Mouse (Mus musculus): ENCODE measurements around the gene Gm49321. TPM values are rescaled to one million over a fixed set of nuclear protein-coding genes. Genes with fewer than 3 reads are reported as not detected.

The Gm49321 gene
- total RNA-seq, 2 experiments from 2014 or later, result 12.7 to 13.8 TPM

DNA sequence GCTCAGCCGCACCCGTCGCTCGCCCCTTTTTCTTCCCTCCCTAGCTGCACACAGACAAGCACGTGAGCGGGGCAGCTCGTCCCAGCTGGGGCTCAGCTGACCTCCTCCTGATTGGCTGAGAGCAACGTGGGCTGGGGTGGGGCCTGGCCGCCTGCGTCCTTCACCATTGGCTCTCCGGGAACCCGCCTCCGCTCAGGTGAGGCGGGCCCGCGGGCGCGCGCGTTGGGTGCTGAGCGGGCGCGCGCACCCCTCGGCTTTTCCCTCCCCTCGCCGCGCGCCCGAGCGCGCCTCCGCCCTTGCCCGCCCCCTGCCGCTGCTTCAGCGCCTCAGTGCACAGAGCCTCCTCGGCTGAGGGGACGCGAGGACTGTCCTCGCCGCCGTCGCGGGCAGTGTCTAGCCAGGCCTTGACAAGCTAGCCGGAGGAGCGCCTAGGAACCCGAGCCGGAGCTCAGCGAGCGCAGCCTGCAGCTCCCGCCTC is 29.7 kb upstream of the Gm49321 start:
- H3K4me3 ChIP-seq, result peak overlapping the region; percentile 97
- peak; percentile 97 for DNase-seq (ENCODE audit: low spot score in 2 of 2)
- peak; percentile 69 for TF ChIP-seq CTCF (conservative IDR thresholded peaks at IDR 0.05)
- peak overlapping the region; percentile 99 for H3K27ac ChIP-seq

DNA sequence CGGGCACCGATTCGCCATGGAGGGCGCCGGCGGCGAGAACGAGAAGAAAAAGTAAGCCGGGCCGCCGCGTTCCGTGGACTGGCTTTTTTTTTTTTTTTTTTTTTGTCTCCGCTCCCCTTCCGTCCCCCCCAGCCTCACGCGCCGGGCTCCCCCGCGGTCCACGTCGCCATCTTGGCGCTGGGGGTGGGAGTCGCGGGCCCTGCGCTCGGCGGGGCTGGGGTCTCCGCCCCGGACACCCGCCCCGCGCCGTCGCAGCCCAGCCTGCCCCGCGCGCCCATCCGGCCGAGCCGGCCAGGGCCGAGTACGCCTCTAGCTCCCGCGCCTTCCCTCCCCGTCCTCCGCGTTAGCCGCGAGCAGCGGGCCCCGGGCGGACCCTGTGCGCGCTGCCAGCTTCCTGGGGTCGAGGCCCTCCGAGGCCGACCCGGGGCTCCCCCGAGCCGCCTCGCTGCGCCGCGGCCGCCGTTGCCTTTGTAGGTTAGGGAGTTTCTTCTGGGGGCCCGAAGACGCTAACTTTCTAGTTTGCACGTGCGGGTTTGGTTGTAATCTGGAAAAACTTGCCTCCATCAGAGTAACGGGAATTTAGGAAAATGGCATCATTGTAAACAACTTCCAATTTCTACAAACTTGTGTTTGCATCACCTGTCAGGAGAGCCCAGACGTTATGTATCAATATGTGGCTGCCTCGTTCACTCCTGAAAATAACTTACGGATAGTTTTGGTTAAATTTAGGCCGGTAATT is 29.0 kb upstream of the Gm49321 start:
- H3K27ac ChIP-seq, result peak overlapping the region; percentile 99
- H3K4me3 ChIP-seq, result peak overlapping the region; percentile 97
- no peak for TF ChIP-seq CTCF (conservative IDR thresholded peaks at IDR 0.05)
- peak; percentile 27 to 50 for DNase-seq (ENCODE audit: low spot score in 2 of 2)

DNA sequence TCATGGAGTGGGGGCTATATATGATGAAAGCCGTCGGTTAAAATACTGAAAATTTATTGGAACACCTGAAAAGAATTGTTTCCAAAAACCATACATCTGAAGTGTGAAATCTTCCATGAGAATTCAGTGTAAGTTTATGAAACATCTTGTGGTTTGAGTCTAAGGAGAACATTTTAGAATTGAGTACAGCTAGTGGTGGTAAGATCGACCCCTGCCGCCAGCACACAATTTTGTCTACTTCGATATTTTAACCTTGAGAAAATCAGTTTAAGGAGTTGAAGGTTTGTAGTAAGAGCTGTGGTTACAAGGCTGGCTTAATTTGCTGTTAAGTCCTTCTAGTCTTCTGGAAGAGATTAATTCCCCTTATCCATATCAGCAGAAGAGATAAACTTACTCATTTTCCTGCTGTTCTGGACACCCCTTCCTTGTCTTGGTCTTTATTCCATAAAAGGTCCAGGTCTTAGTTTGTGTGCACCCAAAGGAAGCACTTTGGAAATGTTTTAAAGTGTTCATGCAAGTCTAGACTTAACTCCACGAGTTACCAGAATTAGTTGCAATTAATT is 28.4 kb upstream of the Gm49321 start:
- no peak for DNase-seq (ENCODE audit: low spot score in 2 of 2)
- 0 out of 2 replicates have a peak, but pooled peaks have one; percentile 9 for TF ChIP-seq CTCF (conservative IDR thresholded peaks at IDR 0.05)
- Histone ChIP-seq H3K27ac (peak overlapping the region; percentile 99), H3K4me3 (peak overlapping the region; percentile 97)

DNA sequence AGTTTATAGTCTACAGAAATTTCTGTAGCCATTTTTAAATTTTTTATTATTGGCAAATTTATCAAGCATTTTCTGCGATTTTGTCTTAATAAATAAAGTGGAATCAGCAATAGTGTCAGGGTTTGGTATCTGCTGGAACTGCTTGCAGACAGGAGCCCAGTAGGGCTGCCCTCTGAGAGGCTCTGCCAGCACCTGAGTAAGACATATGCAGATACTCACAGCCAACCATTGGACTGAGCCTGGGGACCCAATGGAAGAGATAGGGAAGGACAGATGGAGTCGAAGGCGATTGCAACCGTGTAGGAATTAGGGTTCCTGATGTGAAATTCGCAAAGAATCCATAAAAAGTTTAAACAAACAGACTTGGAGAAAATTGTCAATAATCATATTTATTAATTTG is 19.0 kb upstream of the Gm49321 start:
- Histone ChIP-seq H3K27ac (no peak overlapping the region), H3K4me3 (no peak overlapping the region)
- TF ChIP-seq CTCF (conservative IDR thresholded peaks at IDR 0.05), result no peak
- DNase-seq (ENCODE audit: low spot score in 2 of 2), result no peak

DNA sequence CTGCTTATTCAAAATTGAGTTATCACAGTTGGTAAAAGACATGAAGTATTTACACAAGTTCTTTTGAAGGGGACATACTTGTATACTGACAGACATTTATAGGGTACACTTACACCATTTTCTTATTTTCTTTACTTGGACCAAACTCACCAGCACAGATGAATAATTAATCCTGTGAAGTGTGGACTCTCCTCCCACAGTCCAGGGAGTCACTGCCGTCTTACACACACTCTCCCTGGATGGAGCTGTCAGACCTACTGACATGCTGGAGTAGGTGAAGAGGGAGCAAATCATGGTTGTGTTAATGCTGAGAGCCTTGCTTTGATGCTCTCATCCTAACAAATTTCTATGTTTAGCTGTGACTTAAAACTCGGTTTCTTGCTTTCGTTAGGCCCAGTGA is 7.2 kb upstream of the Gm49321 start:
- no peak for DNase-seq (ENCODE audit: low spot score in 2 of 2)
- H3K27ac ChIP-seq, result no peak overlapping the region
- no peak overlapping the region for H3K4me3 ChIP-seq
- TF ChIP-seq CTCF (conservative IDR thresholded peaks at IDR 0.05), result no peak

DNA sequence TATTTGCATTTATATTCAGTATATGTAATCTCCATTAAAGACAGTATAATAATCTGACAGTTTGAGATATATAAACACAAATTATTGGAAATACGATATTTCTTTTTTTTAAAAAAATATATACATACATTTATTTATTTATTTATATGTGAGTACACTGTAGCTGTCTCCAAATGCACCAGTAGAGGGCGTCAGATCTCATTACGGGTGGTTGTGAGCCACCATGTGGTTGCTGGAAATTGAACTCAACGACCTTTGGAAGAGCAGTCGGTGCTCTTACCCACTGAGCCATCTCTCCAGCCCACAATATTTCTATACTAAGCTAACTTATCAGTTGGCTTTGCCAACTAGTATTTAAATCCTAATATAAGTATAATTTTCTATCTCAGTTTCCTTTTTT is 6.2 kb upstream of the Gm49321 start:
- DNase-seq (ENCODE audit: low spot score in 2 of 2), result no peak

DNA sequence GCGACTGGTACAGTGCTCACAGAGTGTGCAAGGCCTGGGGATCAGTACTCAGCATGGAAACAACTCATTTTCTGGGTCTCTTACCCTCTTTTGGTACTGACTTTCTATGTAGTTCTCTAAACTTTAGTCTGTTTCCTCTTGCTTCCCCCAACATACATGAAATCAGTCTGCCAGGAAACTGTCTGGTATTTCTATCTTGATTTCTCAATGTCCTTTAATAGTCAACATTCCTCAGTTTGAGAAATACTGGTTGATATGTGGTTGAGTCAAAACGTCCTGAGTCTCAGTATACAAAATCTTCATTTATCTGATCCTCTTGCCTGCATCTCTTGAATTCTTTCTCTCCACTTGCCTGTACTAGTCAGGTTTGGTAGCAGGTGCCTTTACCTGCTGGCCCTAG is 2.9 kb upstream of the Gm49321 start:
- no peak for DNase-seq (ENCODE audit: low spot score in 2 of 2)
- H3K4me3 ChIP-seq, result no peak overlapping the region
- no peak overlapping the region for H3K27ac ChIP-seq
- TF ChIP-seq CTCF (conservative IDR thresholded peaks at IDR 0.05), result no peak

More for the DNA sequence above, 6.2 kb upstream of the Gm49321 start:
- Histone ChIP-seq H3K27ac (no peak overlapping the region), H3K4me3 (no peak overlapping the region)
- peak; percentile 77 for TF ChIP-seq CTCF (conservative IDR thresholded peaks at IDR 0.05)

DNA sequence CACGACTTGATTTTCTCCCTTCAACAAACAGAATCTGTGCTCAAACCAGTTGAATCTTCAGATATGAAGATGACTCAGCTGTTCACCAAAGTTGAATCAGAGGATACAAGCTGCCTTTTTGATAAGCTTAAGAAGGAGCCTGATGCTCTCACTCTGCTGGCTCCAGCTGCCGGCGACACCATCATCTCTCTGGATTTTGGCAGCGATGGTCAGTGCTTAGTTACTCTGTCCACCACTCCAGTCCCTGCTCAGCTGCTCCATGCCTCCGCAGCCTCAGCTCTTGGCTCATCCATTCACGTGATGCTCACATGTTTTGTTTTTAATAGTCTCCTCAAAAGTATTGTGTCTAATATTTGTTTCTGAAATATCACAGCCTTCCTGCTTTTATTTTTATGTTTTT is 2.1 kb downstream of the Gm49321 start:
- no peak for DNase-seq (ENCODE audit: low spot score in 2 of 2)
- Histone ChIP-seq H3K27ac (0 out of 2 replicates have a peak overlapping the region, but pooled peaks have one; percentile 10), H3K4me3 (no peak overlapping the region)
- TF ChIP-seq CTCF (conservative IDR thresholded peaks at IDR 0.05), result no peak

DNA sequence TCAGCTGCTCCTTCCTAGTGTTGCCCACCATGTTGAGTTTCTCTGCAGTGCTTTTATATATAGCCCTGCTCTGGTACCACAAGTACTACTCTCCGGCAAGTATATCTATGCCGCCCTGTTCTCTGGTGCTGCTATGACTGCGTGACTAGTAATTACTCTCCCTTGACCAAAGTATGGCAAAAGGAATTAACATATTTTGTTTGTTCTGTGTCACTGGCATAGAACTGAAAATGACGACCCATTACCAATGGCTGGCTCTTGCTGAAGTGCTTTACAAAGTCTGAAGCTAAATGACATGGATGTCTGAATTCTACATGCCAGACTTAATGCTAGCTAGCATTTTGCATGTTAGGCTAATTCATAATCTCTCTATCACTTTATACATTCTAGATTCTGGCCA is 11.0 kb downstream of the Gm49321 start:
- DNase-seq (ENCODE audit: low spot score in 2 of 2), result no peak
- no peak for TF ChIP-seq CTCF (conservative IDR thresholded peaks at IDR 0.05)
- no peak overlapping the region for H3K4me3 ChIP-seq
- no peak overlapping the region for H3K27ac ChIP-seq

DNA sequence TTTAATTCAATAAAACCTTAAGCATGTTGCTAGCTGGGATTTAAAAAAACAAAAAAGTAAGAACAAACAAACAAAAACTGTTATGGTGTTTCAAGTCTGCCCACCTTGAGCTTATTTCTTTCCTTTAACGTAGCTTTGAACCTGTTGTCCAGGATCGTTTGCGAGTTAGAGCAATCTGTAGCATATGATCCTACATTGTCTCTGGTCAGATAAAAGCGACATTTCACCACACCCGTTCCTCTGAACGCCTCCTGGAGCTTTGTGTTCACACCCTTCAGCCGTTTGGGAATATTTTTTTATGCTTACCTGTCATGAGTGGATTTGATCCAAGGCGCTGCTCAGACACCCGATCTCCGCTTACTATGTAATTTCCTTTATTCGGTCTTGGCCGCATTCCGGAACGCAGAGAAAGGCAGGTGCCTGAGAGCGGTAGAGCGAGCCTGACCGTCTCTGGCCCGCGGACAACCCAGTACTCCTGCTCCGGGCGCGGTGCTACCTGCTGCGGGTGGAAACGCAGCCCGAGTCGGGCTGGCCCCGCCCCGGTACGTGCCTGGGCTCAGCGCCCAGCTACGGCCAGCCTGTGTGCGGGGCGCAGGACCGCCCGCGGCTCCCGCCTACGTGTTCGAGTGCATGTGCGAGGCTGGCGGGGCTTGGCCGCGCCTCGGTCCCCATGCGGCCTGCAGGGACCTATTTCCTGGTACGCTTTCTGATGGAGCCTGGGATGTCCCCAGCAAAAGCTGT is 12.0 kb downstream of the Gm49321 start:
- Histone ChIP-seq H3K4me3 (peak overlapping the region; percentile 61), H3K27ac (peak overlapping the region; percentile 72)
- no peak for TF ChIP-seq CTCF (conservative IDR thresholded peaks at IDR 0.05)
- DNase-seq (ENCODE audit: low spot score in 2 of 2), result peak in 1 of 2 experiments; percentile 32

DNA sequence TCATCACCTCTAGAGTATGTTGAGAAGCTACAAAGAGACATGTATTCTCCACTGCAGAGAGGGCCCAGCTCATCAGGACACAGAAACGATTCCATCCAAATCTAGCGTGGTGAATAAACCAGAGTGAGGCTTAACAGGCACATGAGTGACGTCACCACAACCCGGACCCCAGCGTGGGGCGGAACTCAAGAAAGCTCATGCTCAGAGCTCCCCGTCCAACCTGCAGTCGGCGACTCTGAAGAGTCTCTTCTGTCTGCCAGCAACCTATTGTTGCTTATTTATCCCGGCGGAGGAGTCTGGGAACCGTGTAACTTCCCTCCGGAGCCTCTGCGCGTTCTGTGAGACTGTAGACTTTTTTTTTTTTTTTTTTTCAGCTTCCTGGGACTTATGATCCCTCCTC is 15.4 kb downstream of the Gm49321 start:
- TF ChIP-seq CTCF (conservative IDR thresholded peaks at IDR 0.05), result peak; percentile 26; the same call in 1 of the 2 replicates
- DNase-seq (ENCODE audit: low spot score in 2 of 2), result no peak
- H3K4me3 ChIP-seq, result peak overlapping the region; percentile 46
- H3K27ac ChIP-seq, result no peak overlapping the region

DNA sequence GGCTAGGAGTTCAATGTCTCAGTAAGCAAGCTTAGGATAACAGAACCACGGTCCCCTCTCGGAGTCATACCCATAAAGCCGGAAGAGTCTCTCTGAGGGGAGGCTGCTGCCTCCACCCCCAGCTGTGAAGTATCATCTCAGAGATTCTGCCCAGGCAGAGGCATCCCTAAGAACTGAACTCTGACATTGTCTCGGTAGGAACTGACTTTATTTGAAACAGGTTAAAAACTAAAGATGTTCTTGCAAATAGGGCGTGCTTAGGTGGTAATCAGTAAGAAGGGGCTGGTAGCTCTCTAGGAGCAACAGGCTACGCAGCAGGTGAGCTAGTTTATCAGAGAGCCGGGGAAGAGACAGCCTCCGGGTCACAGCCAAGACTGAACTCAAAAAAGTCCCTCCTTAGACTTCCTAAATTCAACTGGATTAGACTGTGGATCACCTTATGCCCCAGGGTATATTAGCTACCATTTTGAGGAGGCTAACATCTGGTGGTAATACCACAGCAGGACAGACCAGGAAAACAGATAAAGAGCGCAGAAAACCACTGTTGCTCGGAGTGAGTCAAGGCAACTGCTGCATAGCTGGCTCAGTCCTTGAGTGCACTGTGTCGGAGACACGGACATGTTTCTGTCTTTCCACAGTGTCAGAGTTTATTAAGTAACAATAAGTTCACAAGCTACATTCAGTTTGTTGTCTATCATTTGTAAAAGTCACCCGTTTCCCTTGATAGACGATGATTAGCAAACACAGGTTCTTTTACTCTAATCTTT is 16.1 kb downstream of the Gm49321 start:
- H3K4me3 ChIP-seq, result peak overlapping the region; percentile 46
- H3K27ac ChIP-seq, result no peak overlapping the region
- no peak for DNase-seq (ENCODE audit: low spot score in 2 of 2)
- no peak for TF ChIP-seq CTCF (conservative IDR thresholded peaks at IDR 0.05)
